Mouse (Mus musculus): ENCODE measurements around the gene Sema5b. TPM values are rescaled to one million over a fixed set of nuclear protein-coding genes. Genes with fewer than 3 reads are reported as not detected.

Gene Sema5b
- polyA plus RNA-seq, 1 experiment from 2014 or later, result 5.0 TPM

Other genes starting within 250 kb of the Sema5b start
- 51.3 and 54.4 TPM in 2 replicates for gene Sec22a, start 177.2 kb upstream of the Sema5b start, polyA plus RNA-seq (2015; fragmentation: Nextera tagmentation; extraction: Ambion mirVana)
- gene Pdia5, start 50.3 kb upstream of the Sema5b start, polyA plus RNA-seq (2015; fragmentation: Nextera tagmentation; extraction: Ambion mirVana), result 33.3 and 35.1 TPM in 2 replicates
- 16.5 and 16.8 TPM in 2 replicates for gene Dirc2, start 228.2 kb downstream of the Sema5b start, polyA plus RNA-seq (2015; fragmentation: Nextera tagmentation; extraction: Ambion mirVana)
- 18.0 and 18.4 TPM in 2 replicates for gene Hspbap1, start 229.2 kb downstream of the Sema5b start, polyA plus RNA-seq (2015; fragmentation: Nextera tagmentation; extraction: Ambion mirVana)